Mouse (Mus musculus) CD8-positive naive resting alpha-beta T cell, adult 2 months (primary cell): ENCODE data around the gene S100a16.
A peak's percentile ranks its signal among the peaks of the same experiment; 100 is the strongest.

ENCODE experiments used
- DNase-seq, 2 experiments: peaks; one replicate each; pipeline ENCODE4 v3.0.0; 2022; ENCODE audit warnings: low read depth in 2 of 2, low spot score in 2 of 2

S100a16 gene

DNA sequence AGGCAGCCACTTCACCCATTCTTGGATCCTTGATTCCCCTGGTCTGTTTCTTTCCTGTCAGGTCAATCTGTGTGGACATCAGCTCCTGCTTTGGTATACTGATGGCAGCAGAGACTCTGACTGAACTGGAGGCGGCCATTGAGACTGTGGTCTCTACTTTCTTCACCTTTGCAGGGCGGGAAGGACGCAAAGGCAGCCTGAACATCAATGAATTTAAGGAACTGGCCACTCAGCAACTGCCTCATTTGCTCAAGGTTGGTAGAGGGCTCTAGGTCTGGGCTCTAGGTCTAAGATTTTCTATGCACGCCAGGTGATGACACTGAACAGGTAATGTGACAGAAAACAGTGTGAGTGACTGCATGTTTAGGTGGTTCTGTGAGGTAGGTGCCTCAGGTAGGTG is 21.3 kb upstream of the S100a16 start:
- no peak for DNase-seq

- DNase-seq: no peak
These were observed 19.3 kb upstream of the S100a16 start for GRCm38 (mm10) chr3:90517711-90518110.

- DNase-seq: peak in 1 of 2 experiments; percentile 11
These were observed 11.6 kb upstream of the S100a16 start for GRCm38 (mm10) chr3:90525421-90525820.

- no peak for DNase-seq
These were observed 11.0 kb upstream of the S100a16 start for GRCm38 (mm10) chr3:90526076-90526475.

GRCm38 (mm10) chr3:90526580-90526979 is 10.5 kb upstream of the S100a16 start, which contains the start of gene S100a14:
Gene S100a14 (plus strand): TSS chr3:90526856.
- DNase-seq: no peak

DNA sequence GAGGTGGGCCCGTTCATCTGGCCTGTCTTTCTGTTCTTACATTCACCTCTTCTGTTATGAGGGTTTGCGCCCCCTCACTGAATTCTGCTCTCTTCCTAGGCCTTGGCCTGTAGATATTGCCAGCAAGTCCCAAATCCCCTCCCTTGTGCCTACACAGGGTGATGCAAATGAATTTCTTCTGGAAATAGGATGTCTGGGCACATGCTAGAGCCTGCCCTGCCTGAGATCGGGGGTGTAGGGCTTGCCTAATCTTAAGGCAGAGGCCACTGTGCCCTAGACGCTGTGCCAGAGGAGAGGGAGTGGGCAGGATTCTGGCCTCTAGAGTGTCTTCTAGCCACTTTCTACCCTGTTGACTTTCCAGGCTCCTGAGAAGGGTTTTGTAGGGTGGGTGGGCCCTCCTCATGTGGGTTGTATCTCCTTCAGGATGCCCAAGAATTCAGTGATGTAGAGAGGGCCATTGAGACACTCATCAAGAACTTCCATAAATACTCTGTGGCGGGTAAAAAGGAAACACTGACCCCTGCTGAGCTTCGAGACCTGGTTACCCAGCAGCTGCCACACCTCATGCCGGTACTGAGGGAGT is 9.7 kb upstream of the S100a16 start:
- no peak for DNase-seq

- no peak for DNase-seq
These were observed 5.3 kb upstream of the S100a16 start for GRCm38 (mm10) chr3:90531713-90532112.

GRCm38 (mm10) chr3:90535446-90535845 is 1.6 kb upstream of the S100a16 start:
- no peak for DNase-seq

GRCm38 (mm10) chr3:90537905-90538296 is 847 bp downstream of the S100a16 start:
- DNase-seq: no peak

- no peak for DNase-seq
These were observed 3.9 kb downstream of the S100a16 start for GRCm38 (mm10) chr3:90540904-90541303.

DNA sequence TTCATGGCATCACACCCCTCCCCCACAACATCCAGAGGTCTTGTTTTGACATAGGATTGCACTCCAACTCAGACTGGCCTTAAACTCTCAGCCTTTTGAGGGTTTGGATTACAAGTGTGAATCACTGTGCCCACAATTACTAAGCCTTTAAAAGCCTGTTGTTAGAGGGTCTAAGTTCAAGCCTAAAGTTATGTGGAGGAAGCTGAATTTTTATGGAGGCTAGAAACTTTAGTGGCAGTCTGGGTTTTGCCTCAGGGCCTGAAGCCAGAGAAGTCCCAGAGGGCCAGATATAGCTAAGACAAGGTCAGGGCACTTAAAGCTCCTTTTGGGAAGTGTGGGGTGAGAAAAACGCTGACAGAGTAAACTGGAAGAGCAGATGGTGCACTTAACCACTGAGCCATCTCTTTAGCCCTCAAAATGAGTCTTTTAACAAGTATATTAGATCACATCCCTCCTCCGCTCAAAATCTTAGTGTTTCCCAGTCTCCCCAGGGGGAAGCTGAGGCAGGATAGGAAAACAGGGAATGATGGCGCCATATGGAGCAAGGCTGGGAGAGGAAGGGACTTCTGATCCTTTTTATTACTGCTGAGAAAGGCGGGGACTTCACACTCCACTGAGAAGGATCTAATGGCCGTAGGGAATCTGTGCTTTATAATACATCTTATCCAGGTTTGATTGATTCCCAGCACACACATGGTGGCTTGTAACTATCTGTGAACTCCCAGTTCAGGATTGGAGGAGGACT is 12.8 kb downstream of the S100a16 start:
- no peak for DNase-seq

DNA sequence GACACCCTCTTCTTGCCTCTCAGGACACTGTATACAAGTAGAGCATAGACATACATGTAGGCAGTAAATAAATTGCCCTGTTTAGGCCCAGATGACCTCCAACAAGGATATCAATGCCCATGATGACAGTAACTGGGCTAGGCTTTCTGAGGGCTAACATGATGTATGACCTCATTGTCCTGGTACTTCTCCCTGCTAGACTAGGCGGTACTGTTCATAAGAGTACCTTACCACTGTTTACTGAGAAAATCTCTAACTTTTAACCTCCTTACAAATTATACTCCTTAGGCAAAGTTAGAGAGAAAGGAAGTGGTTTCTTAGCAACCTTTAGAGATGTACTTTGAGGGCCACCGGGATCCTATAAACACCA is 13.4 kb downstream of the S100a16 start:
- no peak for DNase-seq

GRCm38 (mm10) chr3:90552231-90552630 is 15.2 kb downstream of the S100a16 start:
- no peak for DNase-seq

- DNase-seq: no peak
These were observed 18.9 kb downstream of the S100a16 start for GRCm38 (mm10) chr3:90555954-90556353.

DNA sequence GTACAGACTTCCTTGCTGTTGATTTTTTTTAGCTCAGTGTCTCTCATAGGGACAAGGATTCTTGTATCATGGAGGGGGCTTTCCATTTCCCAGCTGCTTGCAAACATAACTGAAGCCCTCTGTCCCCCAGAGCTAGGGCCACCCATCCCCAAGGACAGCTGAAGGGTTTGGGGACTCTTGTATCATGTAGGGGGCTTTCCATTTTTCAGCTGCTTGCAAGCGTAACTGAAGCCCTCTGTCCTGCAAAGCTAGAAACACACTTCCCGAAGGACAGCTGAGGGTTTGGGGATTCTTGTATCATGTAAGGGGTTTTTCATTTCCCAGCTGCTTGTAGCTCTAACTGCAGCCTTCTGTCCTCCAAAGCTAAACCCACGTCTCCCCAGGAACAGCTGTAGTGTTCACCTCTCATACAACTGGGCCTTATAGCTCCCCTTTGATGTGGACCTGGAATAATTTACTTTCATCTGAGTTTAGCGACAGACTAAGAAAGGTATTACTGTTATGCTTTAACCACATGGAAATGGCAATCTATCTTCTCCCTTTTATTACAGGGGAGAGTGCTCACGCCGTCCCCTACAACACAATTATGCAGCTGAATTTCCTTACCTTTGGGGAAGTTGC is 23.1 kb downstream of the S100a16 start, which contains the start of gene S100a3:
S100a3 (plus strand) TSS at position 571 of the 621 bp plus-strand sequence.
- DNase-seq: no peak

DNA sequence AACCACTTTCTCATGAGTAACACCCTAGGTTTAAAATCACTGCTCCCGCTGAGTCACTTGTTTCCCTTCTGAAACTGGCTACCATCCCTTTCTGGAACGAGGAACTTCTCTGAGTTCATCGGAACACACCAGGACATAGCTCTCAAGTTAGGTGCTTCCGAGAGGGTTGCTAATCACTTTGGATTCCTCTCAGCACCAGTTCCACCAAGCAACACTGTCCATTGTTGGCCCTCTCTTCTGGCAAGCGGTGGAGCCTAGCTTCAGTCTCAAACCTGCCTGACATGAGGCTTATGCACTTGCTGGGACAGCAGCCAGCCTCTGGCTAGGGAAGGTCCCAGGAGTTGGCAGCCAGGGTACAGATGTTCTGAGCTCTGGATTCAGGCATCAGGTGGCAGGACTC is 37.6 kb downstream of the S100a16 start:
- no peak for DNase-seq

GRCm38 (mm10) chr3:90575320-90575719 is 38.3 kb downstream of the S100a16 start:
- no peak for DNase-seq

- DNase-seq: no peak
These were observed 39.4 kb downstream of the S100a16 start for GRCm38 (mm10) chr3:90576351-90577001.

- DNase-seq: no peak
These were observed 42.4 kb downstream of the S100a16 start for GRCm38 (mm10) chr3:90579433-90579832.

DNA sequence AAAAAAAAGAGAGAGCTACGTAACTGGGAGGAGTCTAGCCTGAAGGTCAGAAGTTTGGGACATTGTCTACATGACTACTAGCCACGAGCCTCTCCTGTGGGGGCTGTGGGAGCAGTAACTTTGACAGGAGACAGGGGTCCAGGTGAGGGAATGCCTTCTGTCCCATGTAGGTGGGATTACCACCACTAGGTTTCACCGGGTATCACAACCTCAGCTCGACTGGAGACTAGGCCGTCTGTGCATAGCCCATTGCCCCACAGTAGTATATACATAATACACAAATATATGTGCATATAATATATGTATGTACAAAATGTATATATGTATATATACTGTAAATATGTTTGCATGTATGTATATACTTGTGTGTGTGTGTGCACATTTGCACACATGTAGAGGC is 44.1 kb downstream of the S100a16 start:
- DNase-seq: no peak

- DNase-seq: no peak
These were observed 45.1 kb downstream of the S100a16 start for GRCm38 (mm10) chr3:90582156-90582555.

DNA sequence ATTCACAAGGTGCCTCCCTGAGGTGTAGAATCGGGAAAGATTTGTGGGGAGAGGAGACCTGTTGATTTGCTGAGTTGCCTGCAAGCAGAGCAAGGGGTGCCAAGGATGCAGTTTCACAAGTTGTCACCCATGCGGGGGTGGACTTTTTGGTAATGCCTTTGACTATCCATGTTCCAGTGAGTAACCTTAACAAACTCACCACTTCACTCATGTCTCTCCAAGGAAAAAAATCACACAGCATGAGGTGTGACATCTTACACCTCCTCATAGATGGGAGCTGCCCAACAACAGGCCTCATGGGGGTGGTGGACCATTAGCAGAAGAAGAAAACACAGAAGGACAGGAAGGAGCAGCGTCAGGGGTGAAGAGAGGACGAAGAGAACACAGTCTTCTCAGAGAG is 45.5 kb downstream of the S100a16 start:
- no peak for DNase-seq
